Mouse (Mus musculus) hindbrain, embryonic 16.5 days (tissue): ENCODE measurements around the gene Scn10a. TPM values are rescaled to one million over a fixed set of nuclear protein-coding genes. Genes with fewer than 3 reads are reported as not detected.

Source experiments
- ATAC-seq: fragments of 200-750 bp; cut with Nextera tagmentation; 2 replicates; pipeline ENCODE4 v1.8.0; 2017; ENCODE audit warnings: moderate TSS enrichment, moderate library complexity
- H3K27ac ChIP-seq: fragments of 300-500 bp; sonication (generic); 2 replicates; pipeline ENCODE4 v1.5.1; 2014; ENCODE audit warnings: low read depth, mild to moderate bottlenecking, control low read depth, low read length, moderate library complexity
- H3K27me3 ChIP-seq: fragments of 300-500 bp; sonication (generic); replicated peaks from 2 replicates; pipeline ENCODE4 v1.6.1; 2014; ENCODE audit warnings: low read length; ENCODE audit not compliant: control insufficient read depth, insufficient read depth
- H3K36me3 ChIP-seq: fragments of 300-500 bp; sonication (generic); 2 replicates; pipeline ENCODE4 v1.6.1; 2014; ENCODE audit warnings: mild to moderate bottlenecking, low read length, moderate library complexity, mixed read lengths; ENCODE audit not compliant: control insufficient read depth, insufficient read depth
- H3K4me1 ChIP-seq: fragments of 300-500 bp; sonication (generic); 2 replicates; pipeline ENCODE4 v1.6.1; 2014; ENCODE audit warnings: low read depth, low read length; ENCODE audit not compliant: control insufficient read depth, insufficient read depth
- H3K4me2 ChIP-seq: fragments of 300-500 bp; sonication (generic); 2 replicates; pipeline ENCODE4 v1.6.1; 2014; ENCODE audit warnings: mild to moderate bottlenecking, low read length, control low read depth, moderate library complexity
- H3K4me3 ChIP-seq: fragments of 300-500 bp; sonication (generic); 2 replicates; pipeline ENCODE4 v1.5.1; 2014; ENCODE audit warnings: mild to moderate bottlenecking, low read length, control low read depth, moderate library complexity
- H3K9ac ChIP-seq: fragments of 300-500 bp; sonication (generic); 2 replicates; pipeline ENCODE4 v1.6.1; 2014; ENCODE audit warnings: low read depth, mild to moderate bottlenecking, control low read depth, low read length, moderate library complexity
- H3K9me3 ChIP-seq: fragments of 300-500 bp; sonication (generic); 2 replicates; pipeline ENCODE4 v1.6.1; 2014; ENCODE audit warnings: mild to moderate bottlenecking, low read length, moderate library complexity; ENCODE audit not compliant: control insufficient read depth
- WGBS: fragments of 180-500 bp; shearing (Covaris S2); extraction: QIAGEN DNeasy Blood & Tissue Kit; methylation state at CpG from one replicate; pipeline ENCODE4 v1.1.7; 2014; 5-methylcytosine and 5-hydroxymethylcytosine counted together
- polyA plus RNA-seq: library from polyadenylated mRNA; unstranded; fragments of >200 nt; fragmentation: Nextera tagmentation; extraction: Ambion mirVana; gene quantifications from 2 replicates; pipeline ENCODE4 v1.2.1, GENCODE M21; 2015

The Scn10a gene
- polyA plus RNA-seq, 1 experiment from 2014 or later: 0.53 TPM

DNA sequence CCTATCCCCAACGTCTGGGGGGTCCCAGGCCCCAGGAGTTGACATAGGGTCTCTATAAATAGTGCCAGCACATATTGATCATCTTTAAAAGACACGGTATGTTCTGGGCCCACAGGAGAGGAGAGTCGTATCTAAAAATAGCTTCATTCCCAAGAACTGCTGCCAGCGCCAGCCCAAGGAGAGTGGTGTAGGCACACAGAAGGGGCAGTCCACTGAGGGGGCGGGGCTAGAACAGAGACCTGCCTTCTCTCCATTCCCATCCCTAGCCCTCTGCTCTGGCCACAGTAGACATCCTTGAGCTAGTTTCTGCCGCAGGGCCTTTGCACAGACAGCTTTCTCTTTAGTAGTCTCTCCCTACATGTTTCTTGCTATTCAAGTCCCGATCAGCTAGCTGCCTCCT lies 144.8 kb downstream of the Scn10a start:
- H3K27ac ChIP-seq: no peak overlapping the region
- no peaks in the 10 kb centered on the region for H3K36me3 ChIP-seq
- no peak for ATAC-seq
- WGBS: 81% methylated on average over 7 of the region's 7 CpGs
- H3K4me2 ChIP-seq: no peak overlapping the region
- H3K9ac ChIP-seq: no peak overlapping the region
- peaks cover 14% of the 10 kb centered on the region for H3K4me1 ChIP-seq
- H3K27me3 ChIP-seq: peaks cover 75% of the 10 kb centered on the region
- H3K9me3 ChIP-seq: no peaks in the 10 kb centered on the region
- H3K4me3 ChIP-seq: no peak overlapping the region

DNA sequence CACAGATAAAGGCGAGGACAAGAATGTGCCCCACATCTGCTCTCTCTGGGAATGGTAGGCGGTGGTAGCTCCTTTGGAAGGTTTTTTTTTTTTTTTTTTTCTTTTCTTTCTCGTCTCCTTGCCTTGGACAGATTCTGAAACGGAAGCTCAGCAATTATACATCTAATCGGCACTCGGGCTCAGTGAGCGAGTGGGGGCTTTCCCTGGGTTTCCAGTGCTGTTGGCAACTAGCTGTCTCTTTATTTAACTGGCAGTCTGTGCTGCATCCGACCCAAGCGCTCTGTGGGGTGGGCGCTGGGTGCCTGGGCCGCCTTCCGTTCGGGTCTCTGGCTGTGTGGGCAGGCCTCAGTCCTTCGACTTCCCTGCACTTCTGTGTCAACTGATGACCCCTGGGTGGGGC lies 146.1 kb downstream of the Scn10a start:
- Histone ChIP-seq H3K9me3 (no peaks in the 10 kb centered on the region), H3K27me3 (peaks cover 75% of the 10 kb centered on the region), H3K4me2 (no peak overlapping the region), H3K4me3 (no peak overlapping the region), H3K36me3 (no peaks in the 10 kb centered on the region), H3K9ac (no peak overlapping the region), H3K4me1 (peaks cover 3% of the 10 kb centered on the region), H3K27ac (no peak overlapping the region)
- 43% methylated on average over 14 of the region's 14 CpGs for WGBS
- no peak for ATAC-seq

DNA sequence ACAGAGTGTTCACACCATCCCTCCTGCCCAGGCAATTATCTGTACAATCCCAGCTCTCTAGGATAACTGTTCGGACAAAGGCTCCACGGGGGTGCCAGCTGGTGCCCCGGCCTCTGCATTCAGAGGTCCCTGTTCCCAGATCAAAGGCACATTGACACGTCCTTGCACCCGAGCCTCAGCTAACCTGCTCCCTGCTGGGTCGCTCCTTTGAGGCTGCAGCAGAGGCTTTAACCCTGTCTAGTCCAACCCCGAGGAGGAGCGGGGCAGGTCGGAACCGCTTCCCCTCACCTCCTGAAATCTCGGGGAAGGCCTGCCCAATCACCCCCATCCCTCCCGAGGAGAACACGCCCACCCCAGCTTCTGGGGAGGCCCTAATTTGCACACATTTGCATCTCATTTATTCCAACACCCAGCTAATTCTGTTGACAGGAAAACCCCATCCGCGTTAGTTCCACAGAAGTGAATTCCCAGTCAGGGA lies 147.7 kb downstream of the Scn10a start:
- no peaks in the 10 kb centered on the region for H3K36me3 ChIP-seq
- 0 out of 2 replicates have a peak overlapping the region, but pooled peaks have one; percentile 1 for H3K4me2 ChIP-seq
- no peak overlapping the region for H3K4me3 ChIP-seq
- 0% methylated on average over 15 of the region's 15 CpGs for WGBS
- peaks cover 74% of the 10 kb centered on the region for H3K27me3 ChIP-seq
- H3K27ac ChIP-seq: no peak overlapping the region
- no peaks in the 10 kb centered on the region for H3K9me3 ChIP-seq
- H3K9ac ChIP-seq: no peak overlapping the region
- peaks cover 3% of the 10 kb centered on the region for H3K4me1 ChIP-seq
- ATAC-seq: no peak

DNA sequence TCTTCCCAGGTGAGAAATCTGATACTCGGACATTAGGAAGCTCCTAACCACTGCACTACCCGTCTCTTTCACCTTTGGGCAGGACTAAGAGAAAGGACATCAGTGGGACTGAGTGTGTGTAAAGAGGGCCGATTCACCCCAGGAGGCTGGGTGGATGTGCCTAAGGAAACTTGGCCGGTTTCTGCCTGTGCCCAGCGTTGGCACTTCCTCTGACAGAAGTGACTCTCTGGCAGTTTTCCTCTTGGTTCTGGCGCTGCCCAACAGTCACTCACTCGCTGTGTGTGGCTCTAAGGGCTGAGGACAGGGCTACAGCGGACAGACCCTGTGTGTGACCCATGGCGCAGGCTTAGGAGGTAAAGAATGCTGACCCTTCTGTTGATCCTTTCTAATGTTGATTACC lies 148.5 kb downstream of the Scn10a start:
- Histone ChIP-seq H3K27me3 (peaks cover 74% of the 10 kb centered on the region), H3K27ac (no peak overlapping the region), H3K4me2 (no peak overlapping the region), H3K4me1 (peaks cover 3% of the 10 kb centered on the region), H3K36me3 (no peaks in the 10 kb centered on the region), H3K9ac (no peak overlapping the region), H3K9me3 (no peaks in the 10 kb centered on the region), H3K4me3 (no peak overlapping the region)
- WGBS: 19% methylated on average over 9 of the region's 9 CpGs
- peak; percentile 42; the same call in 1 of the 2 replicates for ATAC-seq

DNA sequence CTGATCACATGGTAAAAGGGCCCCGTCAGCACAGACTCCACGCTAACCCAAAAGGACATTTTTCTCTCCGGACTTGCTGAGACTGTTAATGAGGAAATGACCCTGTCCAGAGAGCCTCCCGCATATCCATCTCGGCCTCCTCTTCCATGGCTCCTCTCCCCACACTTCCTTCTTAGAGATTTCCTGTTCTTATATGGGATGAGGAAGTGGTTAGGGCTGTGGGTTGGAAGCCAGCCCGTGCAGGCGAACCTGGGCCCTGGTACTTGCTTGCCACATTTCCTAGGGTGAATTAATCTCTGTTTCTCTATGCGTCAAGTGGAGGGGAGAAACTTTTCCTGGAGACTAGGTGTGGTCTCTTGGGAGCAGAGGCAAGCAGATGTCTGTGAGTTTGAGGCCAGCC lies 150.4 kb downstream of the Scn10a start:
- H3K9ac ChIP-seq: no peak overlapping the region
- no peak overlapping the region for H3K27ac ChIP-seq
- no peak for ATAC-seq
- no peaks in the 10 kb centered on the region for H3K36me3 ChIP-seq
- peaks cover 3% of the 10 kb centered on the region for H3K4me1 ChIP-seq
- H3K4me2 ChIP-seq: no peak overlapping the region
- no peak overlapping the region for H3K4me3 ChIP-seq
- peaks cover 63% of the 10 kb centered on the region for H3K27me3 ChIP-seq
- H3K9me3 ChIP-seq: no peaks in the 10 kb centered on the region
- 85% methylated on average over 8 of the region's 8 CpGs for WGBS

DNA sequence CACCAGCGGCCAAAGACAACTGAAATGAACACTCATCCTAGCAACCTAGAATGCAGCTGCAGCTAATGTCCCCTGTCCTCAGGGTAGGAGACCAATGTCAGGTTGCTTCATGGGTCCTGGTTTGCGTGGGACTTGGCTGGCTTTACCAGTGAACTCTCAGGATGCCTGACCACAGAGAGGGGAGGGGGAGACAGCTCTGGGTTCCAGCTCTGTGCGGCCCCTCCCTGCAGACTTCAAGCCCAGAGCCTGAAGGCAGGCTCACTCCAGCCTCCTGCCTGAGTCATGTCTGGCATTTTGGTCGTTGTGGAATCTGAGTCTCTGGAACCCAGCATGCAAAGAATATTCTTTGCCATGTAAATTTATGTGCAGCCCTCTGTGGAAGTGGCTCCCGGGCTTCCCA lies 151.3 kb downstream of the Scn10a start:
- 73% methylated on average over 5 of the region's 5 CpGs for WGBS
- Histone ChIP-seq H3K4me3 (no peak overlapping the region), H3K4me2 (no peak overlapping the region), H3K4me1 (peaks cover 3% of the 10 kb centered on the region), H3K27me3 (peaks cover 55% of the 10 kb centered on the region), H3K9ac (no peak overlapping the region), H3K36me3 (no peaks in the 10 kb centered on the region), H3K9me3 (no peaks in the 10 kb centered on the region), H3K27ac (no peak overlapping the region)
- no peak for ATAC-seq

DNA sequence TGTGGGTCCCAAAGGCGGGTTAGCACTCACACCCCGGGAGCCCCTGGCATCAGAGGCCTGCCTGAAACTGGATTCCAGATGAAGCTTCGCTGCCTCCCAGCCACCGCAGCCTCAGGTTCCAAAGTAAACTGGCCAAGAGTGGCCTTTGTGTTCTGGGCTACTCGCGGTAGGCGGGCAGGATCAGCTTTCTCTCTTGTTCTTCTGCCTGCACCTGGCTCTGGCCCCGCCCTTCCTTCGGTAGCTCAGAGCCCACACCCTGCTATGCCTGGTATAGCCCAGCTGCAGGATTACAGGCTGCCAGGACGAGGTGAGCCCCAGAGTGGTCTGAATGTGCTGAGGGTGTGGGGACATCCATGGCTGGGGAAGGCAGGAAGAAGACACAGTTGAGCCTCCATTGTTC lies 152.9 kb downstream of the Scn10a start:
- Histone ChIP-seq H3K4me1 (peaks cover 11% of the 10 kb centered on the region), H3K9me3 (no peaks in the 10 kb centered on the region), H3K9ac (no peak overlapping the region), H3K27me3 (peaks cover 52% of the 10 kb centered on the region), H3K36me3 (no peaks in the 10 kb centered on the region), H3K4me2 (no peak overlapping the region), H3K4me3 (no peak overlapping the region), H3K27ac (no peak overlapping the region)
- 11% methylated on average over 10 of the region's 10 CpGs for WGBS
- ATAC-seq: no peak

DNA sequence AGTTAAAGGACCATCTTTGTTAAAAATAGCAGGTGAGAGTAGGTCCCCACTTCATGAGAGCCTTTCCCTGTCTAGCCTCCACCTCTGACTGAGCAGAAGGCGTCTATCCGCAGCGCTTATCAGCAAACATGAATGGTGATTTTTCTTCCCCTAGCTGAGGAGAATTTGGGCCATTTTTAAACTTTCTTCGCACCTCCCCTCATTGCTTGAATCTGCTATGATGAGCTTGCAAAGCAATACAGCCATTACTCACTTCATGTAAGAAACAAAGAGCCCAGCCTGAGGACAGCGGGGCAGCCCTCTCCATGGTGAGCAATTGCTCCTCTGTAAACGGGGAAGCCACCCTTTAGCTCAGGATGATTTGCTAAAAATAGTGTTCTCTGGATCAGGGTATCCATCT lies 154.3 kb downstream of the Scn10a start:
- Histone ChIP-seq H3K27ac (no peak overlapping the region), H3K4me3 (no peak overlapping the region), H3K9me3 (no peaks in the 10 kb centered on the region), H3K9ac (no peak overlapping the region), H3K27me3 (peaks cover 46% of the 10 kb centered on the region), H3K4me1 (peaks cover 8% of the 10 kb centered on the region), H3K4me2 (no peak overlapping the region), H3K36me3 (no peaks in the 10 kb centered on the region)
- no peak for ATAC-seq
- WGBS: 68% methylated on average over 6 of the region's 6 CpGs

DNA sequence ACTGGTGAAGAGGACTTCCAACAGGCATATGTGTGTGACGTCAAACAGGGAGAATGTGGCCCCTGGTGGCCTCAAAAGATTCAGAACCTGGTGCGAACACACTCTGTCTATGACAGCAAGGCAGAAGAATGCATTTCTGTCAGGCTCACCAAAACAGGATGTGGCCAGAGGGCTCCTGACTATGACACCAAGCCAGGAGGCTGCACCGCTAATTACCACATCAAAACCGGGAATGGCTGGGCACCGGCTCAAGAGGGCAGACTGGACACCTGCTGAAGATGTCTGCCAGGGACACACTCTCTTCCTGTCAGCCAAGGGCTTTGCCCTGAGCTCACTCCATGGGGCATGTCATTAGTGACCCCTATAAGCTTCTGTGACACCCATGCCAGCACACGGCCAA lies 155.5 kb downstream of the Scn10a start:
- ATAC-seq: no peak
- H3K27me3 ChIP-seq: peaks cover 38% of the 10 kb centered on the region
- WGBS: 69% methylated on average over 6 of the region's 6 CpGs

DNA sequence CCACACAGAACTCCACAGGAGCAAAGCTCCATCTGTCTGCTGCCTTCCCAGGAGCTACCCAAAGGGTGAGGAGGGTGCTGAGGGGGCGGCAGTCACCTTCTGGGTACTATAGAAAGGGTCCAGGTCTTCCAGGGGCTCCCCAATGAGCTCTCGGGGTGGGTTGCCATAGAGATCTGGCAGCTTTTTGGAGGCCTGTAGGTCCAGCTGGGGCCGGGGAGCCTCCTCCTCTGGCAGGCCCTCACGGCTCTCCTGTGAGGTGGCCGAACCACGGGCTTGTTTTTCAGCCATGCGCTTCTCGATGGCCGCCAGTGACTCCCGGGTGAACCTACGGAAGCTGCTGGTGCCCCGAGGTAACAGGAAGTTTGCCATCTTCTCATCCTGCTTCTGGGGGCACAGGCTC lies 156.9 kb downstream of the Scn10a start:
- H3K27me3 ChIP-seq: peaks cover 26% of the 10 kb centered on the region

More for the DNA sequence above, 155.5 kb downstream of the Scn10a start:
- Histone ChIP-seq H3K4me3 (no peak overlapping the region), H3K9ac (no peak overlapping the region), H3K4me1 (peaks cover 8% of the 10 kb centered on the region), H3K4me2 (no peak overlapping the region), H3K36me3 (no peaks in the 10 kb centered on the region), H3K27ac (no peak overlapping the region), H3K9me3 (no peaks in the 10 kb centered on the region)

More for the DNA sequence above, 156.9 kb downstream of the Scn10a start:
- Histone ChIP-seq H3K4me1 (peaks cover 8% of the 10 kb centered on the region), H3K9ac (no peak overlapping the region; the same call in 1 of the 2 replicates), H3K4me2 (no peak overlapping the region), H3K9me3 (no peaks in the 10 kb centered on the region), H3K4me3 (no peak overlapping the region), H3K27ac (no peak overlapping the region), H3K36me3 (no peaks in the 10 kb centered on the region)
- 52% methylated on average over 12 of the region's 12 CpGs for WGBS
- ATAC-seq: no peak
